ENCODE assay signal across 13 mouse cellular contexts in genomic region chr11:61025594-61025993, GRCm38 (mm10). TPM values are rescaled to one million over a fixed set of nuclear protein-coding genes. Genes with fewer than 3 reads are reported as not detected.
DNase-seq lines count a peak whose midpoint lies in the region; ATAC-seq lines count a peak whose summit lies in the region.
"Had no signal": no experiment of that assay in that cellular context is flagged by ENCODE, and none has a peak within 500 bp of the region (broad histone marks: within the 10 kb centered on the region; RNA-seq: fewer than 3 reads in every experiment).

No protein-coding gene starts in this region.

- WGBS in heart, embryonic 13.5 days = 30% methylated on average over 7 of the region's 7 CpGs
- 65% methylated on average over 7 of the region's 7 CpGs for WGBS in hindbrain, embryonic 15.5 days

- peak overlapping the region; percentile 48 for H3K9ac ChIP-seq in heart, embryonic 13.5 days
- no peak overlapping the region for H3K9ac ChIP-seq in hindbrain, embryonic 15.5 days

- H3K4me3 ChIP-seq in heart, embryonic 13.5 days = no peak overlapping the region
- H3K4me3 ChIP-seq in hindbrain, embryonic 15.5 days = no peak overlapping the region

- peak overlapping the region; percentile 42 for H3K4me2 ChIP-seq in heart, embryonic 13.5 days
- H3K4me2 ChIP-seq in hindbrain, embryonic 15.5 days = peak overlapping the region; percentile 84; the same call in 1 of the 2 replicates

- no peaks in the 10 kb centered on the region for H3K9me3 ChIP-seq in heart, embryonic 13.5 days
- no peaks in the 10 kb centered on the region for H3K9me3 ChIP-seq in hindbrain, embryonic 15.5 days

- no peak for ATAC-seq in heart, embryonic 13.5 days (ENCODE audit: extremely low read depth, insufficient number of reproducible peaks, low FRiP score, low TSS enrichment)
- ATAC-seq in hindbrain, embryonic 15.5 days (ENCODE audit: low FRiP score, low read depth) = no peak
- no peak for ATAC-seq in monocyte, adult 5-6 weeks (replicated peaks; ENCODE audit: insufficient number of reproducible peaks, low FRiP score, low TSS enrichment, poor library complexity, severe bottlenecking)
- ATAC-seq: activated CD4-positive, CD25-positive, alpha-beta regulatory T cell, adult 4 months had no signal

- peaks cover 76% of the 10 kb centered on the region for H3K4me1 ChIP-seq in heart, embryonic 13.5 days
- peaks cover 63% of the 10 kb centered on the region for H3K4me1 ChIP-seq in hindbrain, embryonic 15.5 days (replicated peaks)

- H3K27ac ChIP-seq in heart, embryonic 13.5 days (replicated peaks) = peak overlapping the region; percentile 86
- 0 out of 2 replicates have a peak overlapping the region, but pooled peaks have one; percentile 31 for H3K27ac ChIP-seq in hindbrain, embryonic 15.5 days (replicated peaks)

- peak; percentile 96 for DNase-seq in heart, adult 11 months
- DNase-seq in heart, postnatal 25 days (ENCODE audit: low spot score) = no peak
- peak; percentile 33 to 52 for DNase-seq in cerebellum, postnatal 36 days
- DNase-seq in layer of hippocampus, postnatal 25 days (ENCODE audit: extremely low spot score in 1 of 2, low spot score in 1 of 2) = no peak
- no peak for DNase-seq in thymus, postnatal 36 days
- DNase-seq: kidney, postnatal 14 days; lung, adult 18-20 months; spleen, adult 18-20 months had no signal

- intact Hi-C loops in heart, postnatal 25 days (cut with DNase I) = no loop called here

- H3K27me3 ChIP-seq in heart, embryonic 13.5 days (replicated peaks) = peaks cover 45% of the 10 kb centered on the region
- H3K27me3 ChIP-seq in hindbrain, embryonic 15.5 days = peaks cover 30% of the 10 kb centered on the region

- no peaks in the 10 kb centered on the region for H3K36me3 ChIP-seq in heart, embryonic 13.5 days
- no peaks in the 10 kb centered on the region for H3K36me3 ChIP-seq in hindbrain, embryonic 15.5 days

RNA-seq across cellular contexts. Expression of gene Kcnj12, which starts 3.2 kb away (rescaled TPM):
- total RNA-seq in heart, postnatal 25 days (2021) = 10 to 100 TPM; 25.2 to 28.6 TPM
- 2.6 and 3.0 TPM in 2 replicates for polyA plus RNA-seq in heart, embryonic 13.5 days (2015; fragmentation: Nextera tagmentation; extraction: Ambion mirVana)
- polyA plus RNA-seq in hindbrain, embryonic 15.5 days (2015; fragmentation: Nextera tagmentation; extraction: Ambion mirVana) = 4.9 and 5.2 TPM in 2 replicates
- total RNA-seq in layer of hippocampus, postnatal 25 days (2021) = 1 to 10 TPM; 6.4 to 7.0 TPM
- not detected in 3 replicates for total RNA-seq in monocyte, adult 5-6 weeks (2017)
- total RNA-seq: megakaryocyte progenitor cell, adult 5-6 weeks had no signal
- polyA plus RNA-seq: activated CD4-positive, CD25-positive, alpha-beta regulatory T cell, adult 4 months had no signal

Comparison
In these comparisons a context has a peak if more than half of its experiments do, and no peak if none do; other contexts are left out.
1. DNase-seq: peak in heart, adult 11 months (single experiment) and cerebellum, postnatal 36 days (2 of 2); none in heart, postnatal 25 days (single experiment), layer of hippocampus, postnatal 25 days (0 of 2) and thymus, postnatal 36 days (0 of 2).